Mouse (Mus musculus) heart, embryonic 11.5 days (tissue): Measurements from ENCODE around the gene Sft2d1. TPM values are rescaled to one million over a fixed set of nuclear protein-coding genes. Genes with fewer than 3 reads are reported as not detected.

Experiments
- ATAC-seq: fragments of 200-750 bp; cut with Nextera tagmentation; replicated peaks from 2 replicates; pipeline ENCODE4 v1.8.0; 2017; ENCODE audit warnings: moderate library complexity; ENCODE audit not compliant: insufficient number of reproducible peaks, low FRiP score, low TSS enrichment
- H3K27ac ChIP-seq: fragments of 300-500 bp; sonication (generic); 2 replicates; pipeline ENCODE4 v1.5.1; 2014; ENCODE audit warnings: mild to moderate bottlenecking, low read depth, low read length
- H3K27me3 ChIP-seq: fragments of 300-500 bp; sonication (generic); 2 replicates; pipeline ENCODE4 v1.6.1; 2014; ENCODE audit warnings: mild to moderate bottlenecking, low read length, mixed read lengths; ENCODE audit not compliant: control insufficient read depth, insufficient read depth
- H3K36me3 ChIP-seq: fragments of 300-500 bp; sonication (generic); 2 replicates; pipeline ENCODE4 v1.6.1; 2014; ENCODE audit warnings: mild to moderate bottlenecking, low read length, moderate library complexity, mixed read lengths; ENCODE audit not compliant: control insufficient read depth, insufficient read depth
- H3K4me1 ChIP-seq: fragments of 300-500 bp; sonication (generic); 2 replicates; pipeline ENCODE4 v1.6.1; 2014; ENCODE audit warnings: low read length; ENCODE audit not compliant: control insufficient read depth, insufficient read depth
- H3K4me2 ChIP-seq: fragments of 300-500 bp; sonication (generic); 2 replicates; pipeline ENCODE4 v1.6.1; 2014; ENCODE audit warnings: mild to moderate bottlenecking, moderate library complexity
- H3K4me3 ChIP-seq: fragments of 300-500 bp; sonication (generic); 2 replicates; pipeline ENCODE4 v1.5.1; 2014; ENCODE audit warnings: low read depth, low read length
- H3K9ac ChIP-seq: fragments of 300-500 bp; sonication (generic); 2 replicates; pipeline ENCODE4 v1.6.1; 2014; ENCODE audit warnings: mild to moderate bottlenecking, low read depth, low read length, moderate library complexity
- H3K9me3 ChIP-seq: fragments of 300-500 bp; sonication (generic); replicated peaks from 2 replicates; pipeline ENCODE4 v1.6.1; 2016; ENCODE audit warnings: low read length; ENCODE audit not compliant: control insufficient read depth
- WGBS: fragments of 180-500 bp; shearing (Covaris S2); extraction: QIAGEN DNeasy Blood & Tissue Kit; methylation state at CpG from one replicate; pipeline ENCODE4 v1.1.7; 2014; ENCODE audit not compliant: insufficient replicate concordance; 5-methylcytosine and 5-hydroxymethylcytosine counted together
- polyA plus RNA-seq: library from polyadenylated mRNA; unstranded; fragments of >200 nt; fragmentation: Nextera tagmentation; extraction: Ambion mirVana; gene quantifications from 2 replicates; pipeline ENCODE4 v1.2.1, GENCODE M21; 2014

The Sft2d1 gene
- polyA plus RNA-seq, 1 experiment from 2014 or later = 66.9 TPM

GRCm38 (mm10) chr17:8282821-8283525, 27.9 kb upstream of the Sft2d1 start, which contains the start of gene Mpc1:
Mpc1 (plus strand) TSS chr17:8282904.
- Histone ChIP-seq H3K4me3 (peak within 1 kb of the TSS; percentile 75), H3K9ac (peak within 1 kb of the TSS; percentile 82), H3K27ac (peak within 1 kb of the TSS; percentile 99), H3K9me3 (no peaks in the 10 kb centered on the region), H3K36me3 (no peaks in the 10 kb centered on the region), H3K4me2 (peak within 1 kb of the TSS; percentile 98), H3K4me1 (peaks cover 4% of the 10 kb centered on the region), H3K27me3 (no peaks in the 10 kb centered on the region)
- ATAC-seq = peak; percentile 77
- WGBS = 1% methylated on average over 34 of the region's 35 CpGs

DNA sequence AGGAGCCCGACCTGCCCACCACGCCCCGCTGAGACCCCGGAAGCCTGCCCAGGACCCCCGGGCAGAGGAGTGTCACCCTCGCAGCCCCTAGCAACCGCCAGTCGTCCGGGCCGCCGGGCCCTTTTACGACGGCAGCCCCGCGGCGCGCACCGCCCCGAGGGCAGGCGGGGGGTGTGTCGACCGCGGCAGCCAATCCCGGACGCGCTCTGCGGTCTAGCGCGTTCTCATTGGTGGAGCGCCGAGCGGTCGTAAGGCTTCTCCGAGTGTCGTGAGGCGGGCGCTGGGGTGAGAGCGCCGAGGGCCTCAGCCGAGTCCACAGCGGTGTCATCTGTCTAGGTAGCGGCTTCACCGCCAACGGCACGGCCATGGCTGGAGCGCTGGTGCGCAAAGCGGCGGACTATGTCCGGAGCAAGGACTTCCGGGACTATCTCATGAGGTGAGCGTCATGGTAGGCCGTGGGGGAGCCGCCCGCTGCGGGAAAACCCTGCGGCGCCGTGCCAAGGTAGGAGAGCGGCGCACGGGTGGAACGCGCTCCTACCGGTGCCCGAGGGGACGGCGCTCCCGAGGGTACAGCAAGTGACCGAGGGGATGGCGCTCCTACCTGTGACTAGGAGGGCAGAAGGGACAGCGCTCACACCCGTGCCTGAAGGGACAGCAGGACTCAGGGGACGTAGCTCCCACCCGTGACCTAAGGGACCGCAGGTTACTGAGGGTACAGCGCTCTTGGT, 27.2 kb upstream of the Sft2d1 start:
- peaks cover 4% of the 10 kb centered on the region for H3K4me1 ChIP-seq
- H3K36me3 ChIP-seq = no peaks in the 10 kb centered on the region
- ATAC-seq = peak; percentile 98
- peak overlapping the region; percentile 75 for H3K4me3 ChIP-seq
- peak overlapping the region; percentile 98 for H3K4me2 ChIP-seq
- H3K27me3 ChIP-seq = no peaks in the 10 kb centered on the region
- H3K27ac ChIP-seq = peak overlapping the region; percentile 99
- H3K9me3 ChIP-seq = no peaks in the 10 kb centered on the region
- H3K9ac ChIP-seq = peak overlapping the region; percentile 82
- under 1% methylated on average over 77 of the region's 77 CpGs for WGBS

- H3K9ac ChIP-seq = peak overlapping the region; percentile 82
- peak overlapping the region; percentile 99 for H3K27ac ChIP-seq
These were observed 26.6 kb upstream of the Sft2d1 start for GRCm38 (mm10) chr17:8284254-8284661.

GRCm38 (mm10) chr17:8285056-8285455, 25.8 kb upstream of the Sft2d1 start:
- 34% methylated on average over 8 of the region's 8 CpGs for WGBS
- Histone ChIP-seq H3K27ac (no peak overlapping the region), H3K4me3 (peak overlapping the region; percentile 75), H3K9me3 (no peaks in the 10 kb centered on the region), H3K4me2 (peak overlapping the region; percentile 98), H3K4me1 (peaks cover 4% of the 10 kb centered on the region), H3K27me3 (no peaks in the 10 kb centered on the region), H3K36me3 (no peaks in the 10 kb centered on the region), H3K9ac (peak overlapping the region; percentile 82)
- ATAC-seq = no peak

More at GRCm38 (mm10) chr17:8284254-8284661, 26.6 kb upstream of the Sft2d1 start:
- H3K4me1 ChIP-seq = peaks cover 4% of the 10 kb centered on the region
- no peaks in the 10 kb centered on the region for H3K27me3 ChIP-seq
- H3K9me3 ChIP-seq = no peaks in the 10 kb centered on the region
- peak overlapping the region; percentile 75 for H3K4me3 ChIP-seq
- peak; percentile 20 for ATAC-seq
- under 1% methylated on average over 32 of the region's 32 CpGs for WGBS
- H3K36me3 ChIP-seq = no peaks in the 10 kb centered on the region
- peak overlapping the region; percentile 98 for H3K4me2 ChIP-seq

GRCm38 (mm10) chr17:8286987-8287386, 23.9 kb upstream of the Sft2d1 start:
- no peaks in the 10 kb centered on the region for H3K36me3 ChIP-seq
- no peaks in the 10 kb centered on the region for H3K27me3 ChIP-seq
- H3K4me1 ChIP-seq = peaks cover 4% of the 10 kb centered on the region
- no peak overlapping the region for H3K9ac ChIP-seq
- no peak for ATAC-seq
- no peaks in the 10 kb centered on the region for H3K9me3 ChIP-seq
- H3K27ac ChIP-seq = no peak overlapping the region
- no peak overlapping the region for H3K4me2 ChIP-seq
- H3K4me3 ChIP-seq = no peak overlapping the region
- 92% methylated on average over 4 of the region's 4 CpGs for WGBS

DNA sequence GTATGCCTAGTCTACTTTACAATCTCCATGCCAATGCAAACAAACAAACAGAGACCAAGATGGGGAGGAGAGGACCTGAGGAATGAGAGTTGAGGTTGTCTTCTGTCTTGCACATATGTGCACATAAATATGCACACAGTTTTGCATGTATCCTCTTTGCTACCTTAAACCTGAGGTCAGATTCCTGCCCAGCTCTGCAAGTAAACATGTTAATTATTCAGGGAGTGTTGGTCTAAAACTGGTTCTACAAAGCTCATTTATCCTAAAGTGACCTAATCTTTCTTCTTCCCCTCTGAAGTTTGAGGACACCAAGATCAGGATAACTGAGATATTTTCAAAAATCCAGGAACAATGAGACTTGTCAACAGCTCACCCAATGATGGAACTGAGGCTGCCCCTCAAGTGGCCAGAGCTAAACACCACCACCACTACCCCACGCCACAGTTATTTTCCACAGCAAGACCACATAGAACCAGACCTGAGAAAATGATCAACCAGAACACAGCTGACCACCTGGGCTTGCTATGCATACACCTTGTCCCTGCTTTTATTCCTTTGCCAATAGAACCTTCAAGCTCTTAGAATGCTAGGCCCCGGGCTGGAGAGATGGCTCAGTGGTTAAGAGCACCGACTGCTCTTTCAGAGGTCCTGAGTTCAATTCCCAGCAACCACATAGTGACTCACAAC, 20.8 kb upstream of the Sft2d1 start:
- Histone ChIP-seq H3K27ac (no peak overlapping the region), H3K4me2 (no peak overlapping the region), H3K4me3 (no peak overlapping the region), H3K9me3 (no peaks in the 10 kb centered on the region), H3K27me3 (no peaks in the 10 kb centered on the region), H3K36me3 (no peaks in the 10 kb centered on the region), H3K4me1 (peaks cover under 1% of the 10 kb centered on the region), H3K9ac (no peak overlapping the region)
- no peak for ATAC-seq
- 88% methylated on average over 3 of the region's 3 CpGs for WGBS

DNA sequence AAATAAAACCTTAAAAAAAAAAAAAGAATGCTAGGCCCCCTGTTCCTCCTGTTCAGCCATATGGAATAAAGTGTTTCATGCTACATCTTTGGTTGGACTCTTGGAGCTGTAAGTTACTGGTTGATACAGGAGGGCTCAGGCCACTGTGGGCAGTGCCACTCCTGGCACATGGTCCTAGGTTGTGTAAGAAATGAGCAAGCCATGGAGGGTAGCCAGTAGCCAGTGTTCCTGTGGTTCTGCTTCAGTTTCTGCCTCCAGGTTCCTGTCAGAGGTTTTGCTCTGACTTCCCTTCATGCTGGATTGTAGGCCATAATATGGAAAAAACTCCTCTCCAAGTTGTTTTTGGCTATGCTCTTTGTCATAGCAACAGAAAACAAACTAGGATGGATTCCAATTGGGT, 20.2 kb upstream of the Sft2d1 start:
- Histone ChIP-seq H3K27ac (no peak overlapping the region), H3K36me3 (no peaks in the 10 kb centered on the region), H3K4me2 (no peak overlapping the region), H3K4me3 (no peak overlapping the region), H3K9me3 (no peaks in the 10 kb centered on the region), H3K4me1 (no peaks in the 10 kb centered on the region), H3K9ac (no peak overlapping the region), H3K27me3 (no peaks in the 10 kb centered on the region)
- ATAC-seq = no peak

DNA sequence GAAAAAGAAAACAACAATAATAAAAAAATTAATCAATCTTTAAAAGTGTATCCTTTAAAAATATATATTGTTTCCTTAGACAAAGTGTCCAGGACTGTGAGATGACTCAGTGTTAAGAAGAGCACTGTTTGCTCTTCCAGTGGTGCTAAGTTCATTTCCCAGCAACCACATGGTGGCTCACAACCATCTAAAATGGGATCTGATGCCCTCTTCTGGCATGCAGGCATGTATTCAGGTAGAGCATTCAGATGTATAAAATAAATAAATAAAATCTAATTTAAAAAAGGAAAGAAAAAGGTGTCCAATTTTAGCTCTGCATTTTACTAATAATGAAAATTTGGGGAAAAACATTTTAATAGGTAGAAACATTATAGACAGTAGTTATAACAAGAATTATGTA, 15.1 kb upstream of the Sft2d1 start:
- Histone ChIP-seq H3K4me2 (no peak overlapping the region), H3K36me3 (no peaks in the 10 kb centered on the region; the same call in 1 of the 2 replicates), H3K9me3 (no peaks in the 10 kb centered on the region), H3K4me1 (no peaks in the 10 kb centered on the region), H3K27ac (no peak overlapping the region), H3K9ac (no peak overlapping the region), H3K27me3 (no peaks in the 10 kb centered on the region), H3K4me3 (no peak overlapping the region)
- ATAC-seq = no peak
